Mouse (Mus musculus): Measurements from ENCODE around the gene Trap1a.

DNA sequence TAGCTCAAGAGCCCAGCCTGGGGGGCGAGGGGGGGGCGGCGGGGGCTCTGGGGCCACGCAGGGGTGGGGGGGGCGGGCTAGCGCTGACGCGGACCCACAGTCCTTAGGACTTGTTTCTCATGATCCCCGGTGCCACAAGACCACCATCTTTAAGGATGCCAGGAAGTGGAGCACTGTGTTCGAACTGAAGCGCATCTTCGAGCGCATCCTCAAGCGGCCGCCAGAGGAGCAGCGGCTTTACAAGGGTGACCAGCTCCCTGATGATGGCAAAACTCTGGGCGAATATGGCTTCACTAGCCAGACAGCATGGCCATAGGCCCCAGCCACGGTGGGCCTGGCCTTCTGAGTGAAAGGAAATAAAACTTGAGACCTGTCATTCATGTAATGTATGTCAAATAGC is 24.9 kb downstream of the Trap1a start:
- TF ChIP-seq CTCF (IDR thresholded peaks at IDR 0.05; ENCODE audit: low read depth) (no peak), EP300 (IDR thresholded peaks at IDR 0.05; ENCODE audit: low read depth) (no peak)
